Mouse (Mus musculus): ENCODE results near the gene Rnase13.
A peak's percentile ranks its signal among the peaks of the same experiment; 100 is the strongest.

Rnase13 gene

DNA sequence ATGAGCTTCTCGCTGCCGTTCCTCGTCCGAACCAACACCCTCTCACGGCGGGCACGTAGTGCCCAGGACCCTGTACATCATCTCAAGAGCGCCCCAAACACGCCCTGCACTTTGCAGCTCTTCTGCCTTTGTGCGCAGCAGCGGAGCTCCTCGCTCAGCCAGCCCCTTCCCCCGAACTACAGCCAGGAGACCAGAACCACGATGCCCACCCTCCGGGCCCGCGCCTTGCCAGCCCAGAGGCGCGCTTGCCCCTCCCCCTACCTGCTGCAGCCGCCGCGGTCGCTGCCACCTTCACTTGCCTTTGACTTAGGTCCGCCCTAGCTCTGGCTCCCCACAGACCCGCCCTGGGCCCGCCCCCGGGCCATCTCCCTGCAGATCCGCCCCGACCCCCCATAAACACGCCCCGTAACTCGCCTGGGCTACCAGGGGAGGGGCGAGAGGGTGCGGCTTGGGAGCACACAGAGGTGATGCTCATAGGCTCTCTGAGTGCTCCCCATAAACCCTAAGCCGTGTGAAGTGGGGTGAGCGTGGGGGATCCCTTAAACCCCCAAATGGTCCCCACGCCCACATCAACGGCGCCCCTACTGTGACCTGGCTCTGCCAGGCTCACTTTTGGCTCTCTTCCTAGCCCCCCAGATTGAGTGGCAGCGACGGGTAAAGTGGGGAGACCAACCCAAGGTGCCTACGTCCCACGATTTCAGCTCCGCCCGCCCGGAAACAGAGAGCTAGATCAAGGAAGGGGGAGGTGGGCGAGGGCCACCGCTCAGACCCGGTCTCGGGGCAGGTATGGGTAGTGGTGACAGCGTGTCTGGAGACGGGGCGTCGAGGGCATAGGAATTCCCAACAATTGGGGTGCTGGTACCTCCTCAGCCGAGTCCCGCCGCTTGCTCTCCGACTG lies 9.3 kb downstream of the Rnase13 start:
- DNase-seq (ENCODE audit: low read depth): no peak

DNA sequence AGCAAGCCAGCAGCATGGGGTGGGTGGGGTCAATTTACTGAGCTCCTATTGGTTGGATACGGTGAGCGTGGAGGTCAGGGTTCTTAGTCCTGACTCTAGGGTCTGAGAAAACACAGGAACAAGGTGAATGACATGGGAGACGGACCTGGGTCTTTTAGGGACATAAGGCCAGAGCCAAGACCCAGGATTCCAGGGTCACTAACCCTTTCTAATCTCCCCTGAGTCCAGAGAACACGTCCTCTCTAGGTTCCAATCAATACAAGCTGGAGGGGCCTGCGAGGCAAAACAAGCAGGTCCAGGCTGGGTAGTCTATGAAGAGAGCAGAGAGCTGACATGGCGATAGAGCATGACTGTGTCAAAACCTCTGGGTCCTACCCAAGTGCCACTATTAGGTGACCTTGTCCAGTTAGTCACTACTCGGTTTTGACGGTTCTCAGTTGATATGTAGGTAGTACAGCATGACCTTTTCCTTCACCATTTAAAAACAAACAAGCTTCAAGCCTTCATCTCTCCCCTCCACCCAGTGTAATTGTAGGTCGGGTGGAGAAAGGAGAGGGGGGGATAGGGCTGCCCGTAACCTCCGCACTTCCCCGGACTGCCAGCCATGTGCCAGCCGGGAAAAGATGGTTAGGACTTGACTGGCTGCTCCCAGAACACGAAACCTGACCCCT lies 10.0 kb downstream of the Rnase13 start:
- no peak for DNase-seq (ENCODE audit: low read depth)

DNA sequence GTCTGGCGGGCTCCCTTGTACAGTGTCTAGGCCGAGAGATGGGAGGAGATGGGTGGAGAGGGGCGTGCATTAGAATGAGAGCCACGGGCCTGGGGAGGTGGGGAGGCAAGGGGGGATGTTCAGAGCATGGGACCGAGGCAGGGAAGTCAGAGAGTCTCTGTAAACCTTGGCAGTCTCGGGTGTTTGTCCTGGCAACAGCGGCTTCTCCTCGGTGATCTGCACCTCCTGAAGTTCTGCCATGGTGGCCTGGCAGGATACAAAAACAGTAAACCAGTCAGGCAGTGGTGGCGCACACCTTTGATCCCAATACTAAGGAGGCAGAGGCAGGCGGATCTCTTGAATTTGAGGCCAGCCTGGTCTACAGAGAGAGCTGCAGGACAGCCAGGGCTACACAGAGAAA lies 11.3 kb downstream of the Rnase13 start:
- no peak for DNase-seq (ENCODE audit: low read depth)

GRCm38 (mm10) chr14:51906102-51906501 lies 16.5 kb downstream of the Rnase13 start:
- peak; percentile 8 for DNase-seq (ENCODE audit: low read depth)

GRCm38 (mm10) chr14:51904706-51905105 lies 17.9 kb downstream of the Rnase13 start:
- peak; percentile 74 for DNase-seq (ENCODE audit: low read depth)

GRCm38 (mm10) chr14:51903782-51904181 lies 18.8 kb downstream of the Rnase13 start:
- no peak for DNase-seq (ENCODE audit: low read depth)

- peak; percentile 73 for DNase-seq (ENCODE audit: low read depth)
Measured at GRCm38 (mm10) chr14:51902806-51903710, 19.5 kb downstream of the Rnase13 start.

DNA sequence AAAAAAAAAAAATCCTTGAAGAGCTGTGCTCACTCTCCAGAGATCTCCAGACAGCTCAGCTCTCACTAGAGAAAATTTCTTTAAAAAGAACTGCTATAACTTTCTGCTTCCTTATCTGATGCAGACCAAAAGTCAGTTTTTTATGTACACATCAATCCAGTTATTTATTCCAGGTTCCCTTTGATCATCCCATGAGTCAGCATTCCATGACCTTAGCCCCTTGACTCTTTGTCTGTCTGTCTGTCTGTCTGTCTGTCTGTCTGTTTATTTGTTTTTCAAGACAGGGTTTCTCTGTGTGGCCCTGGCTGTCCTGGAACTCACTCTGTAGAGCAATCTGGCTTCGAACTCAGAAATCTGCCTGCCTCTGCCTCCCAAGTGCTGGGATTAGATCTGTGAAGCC lies 23.2 kb downstream of the Rnase13 start:
- DNase-seq (ENCODE audit: low read depth): no peak

GRCm38 (mm10) chr14:51896539-51897170 lies 25.9 kb downstream of the Rnase13 start:
- DNase-seq (ENCODE audit: low read depth): no peak

DNA sequence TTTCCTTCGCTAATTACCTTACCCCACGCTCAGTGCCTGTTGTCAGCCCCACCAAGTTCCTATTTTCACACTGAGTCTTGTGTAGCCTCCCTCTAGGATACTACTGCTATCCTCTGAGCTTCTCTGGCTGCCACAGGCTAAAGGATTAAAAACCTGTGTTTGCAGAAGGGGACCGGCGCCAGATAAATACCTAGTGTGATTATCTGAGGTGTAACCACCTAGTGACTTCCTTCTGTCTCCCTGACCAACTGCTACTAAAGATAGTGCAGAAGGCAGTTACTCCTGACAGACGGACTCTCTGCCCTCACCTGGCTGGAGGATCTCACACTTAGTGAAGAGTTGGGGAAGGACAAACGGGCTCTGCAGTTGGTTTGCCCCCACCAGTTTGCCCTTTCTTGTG lies 26.6 kb downstream of the Rnase13 start:
- no peak for DNase-seq (ENCODE audit: low read depth)

DNA sequence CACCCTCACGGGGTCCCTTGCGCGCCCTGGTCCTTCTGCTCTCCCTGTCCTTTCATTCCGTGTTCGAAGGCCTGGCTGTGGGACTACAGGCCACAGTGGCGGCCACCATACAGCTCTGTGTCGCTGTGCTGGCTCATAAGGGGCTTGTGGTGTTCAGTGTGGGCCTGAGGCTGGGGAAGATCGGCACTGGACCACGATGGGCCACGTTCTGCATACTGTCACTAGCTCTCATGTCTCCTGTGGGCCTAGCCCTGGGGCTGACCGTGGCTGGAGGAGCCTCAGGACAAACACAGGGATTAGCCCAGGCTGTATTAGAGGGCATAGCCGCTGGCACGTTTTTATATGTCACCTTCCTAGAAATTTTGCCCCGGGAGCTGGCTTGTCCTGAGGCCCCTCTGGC lies 27.5 kb downstream of the Rnase13 start:
- DNase-seq (ENCODE audit: low read depth): no peak

- DNase-seq (ENCODE audit: low read depth): no peak
Measured at GRCm38 (mm10) chr14:51893809-51894208, 28.8 kb downstream of the Rnase13 start.

- DNase-seq (ENCODE audit: low read depth): no peak
Measured at GRCm38 (mm10) chr14:51893094-51893794, 29.3 kb downstream of the Rnase13 start.

DNA sequence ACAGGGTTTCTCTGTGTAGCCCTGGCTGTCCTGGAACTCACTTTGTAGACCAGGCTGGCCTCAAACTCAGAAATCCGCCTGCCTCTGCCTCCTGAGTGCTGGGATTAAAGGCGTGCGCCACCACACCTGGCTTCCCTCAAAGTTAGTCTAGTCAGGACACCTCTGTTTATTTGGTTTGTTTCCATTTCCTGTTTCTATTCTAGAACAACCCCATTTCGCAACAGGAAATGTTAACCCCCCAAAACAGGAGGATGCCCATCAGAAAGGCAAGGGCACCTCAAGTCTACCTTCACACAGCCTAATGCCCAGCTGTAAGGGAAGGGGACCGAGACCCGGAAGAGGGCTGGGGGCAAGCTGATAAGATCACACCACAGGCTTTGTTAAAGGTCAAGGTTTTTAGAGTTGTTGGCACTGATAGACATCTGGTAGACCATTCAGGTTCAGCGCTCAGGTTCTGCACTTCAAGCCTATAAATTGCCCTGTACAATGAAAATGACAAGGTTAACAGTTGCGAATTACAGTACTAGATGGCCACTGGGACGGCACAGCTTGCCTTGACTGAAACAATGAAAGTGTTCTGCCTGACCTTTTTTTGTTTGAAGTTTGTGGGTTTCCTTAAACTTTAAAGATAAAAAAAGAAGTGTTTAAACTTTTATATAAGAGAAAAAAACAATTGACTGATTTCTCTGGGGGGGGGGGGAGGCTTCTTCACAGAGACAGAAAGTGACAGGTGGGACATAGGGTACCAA lies 30.2 kb downstream of the Rnase13 start, which contains the start of gene Slc39a2:
Slc39a2 (plus strand) TSS at position 699 of the 749 bp plus-strand sequence.
- no peak for DNase-seq (ENCODE audit: low read depth)

DNA sequence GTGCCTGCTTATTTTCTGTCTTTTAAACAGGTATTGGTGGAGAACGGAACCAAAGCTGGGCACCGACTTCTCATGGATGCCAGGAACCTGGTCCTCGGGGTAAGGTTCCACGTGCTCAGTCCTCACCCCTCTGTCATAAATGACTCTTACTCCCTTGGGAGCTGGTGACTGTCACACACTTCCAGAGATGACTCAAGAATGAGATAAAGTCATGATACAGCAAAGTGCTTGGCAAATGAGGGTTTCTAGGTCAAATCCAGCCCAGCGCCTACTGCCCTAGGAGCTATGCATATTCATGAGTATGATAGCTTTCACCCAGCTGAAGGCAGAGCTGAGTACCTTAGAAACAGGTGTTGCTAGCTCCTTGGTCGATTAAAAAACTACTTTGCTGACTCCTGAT lies 32.7 kb downstream of the Rnase13 start:
- no peak for DNase-seq (ENCODE audit: low read depth)

GRCm38 (mm10) chr14:51886051-51886450 lies 36.5 kb downstream of the Rnase13 start:
- no peak for DNase-seq (ENCODE audit: low read depth)

DNA sequence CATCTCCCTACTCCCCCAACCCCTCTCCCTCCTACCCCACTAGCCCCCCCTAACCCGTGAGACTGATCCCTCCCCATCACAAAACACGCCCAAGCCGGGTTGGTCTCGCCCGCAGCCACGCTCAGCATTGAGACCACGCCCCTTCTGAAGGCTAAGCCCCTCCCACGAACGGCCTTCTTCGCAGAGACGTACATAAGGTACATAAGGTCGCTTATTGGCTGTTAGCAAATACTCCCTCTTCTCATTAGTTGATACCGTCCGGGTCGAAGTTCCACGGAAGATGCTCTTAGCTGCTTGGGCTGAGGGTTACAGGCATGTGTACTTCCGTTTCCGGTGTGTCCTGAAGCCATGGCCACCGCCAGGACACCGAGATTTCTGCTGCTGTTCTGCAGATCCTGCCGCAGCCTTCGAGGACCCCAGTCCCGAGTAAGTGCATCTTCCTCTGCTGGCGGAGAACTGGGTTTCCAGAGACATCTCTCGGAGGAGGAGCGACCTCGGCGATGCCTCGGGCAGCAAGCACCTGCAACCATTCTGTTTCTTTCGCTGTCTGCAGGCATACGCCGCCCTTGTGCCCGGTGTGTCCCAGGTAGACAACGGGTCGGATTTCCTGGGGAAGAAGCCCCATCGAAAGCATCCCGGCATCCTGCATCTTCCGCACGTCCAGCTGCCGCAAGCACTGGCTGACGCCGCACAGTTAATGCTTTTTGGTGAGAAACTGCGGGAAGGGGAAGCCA lies 37.8 kb downstream of the Rnase13 start, which contains the start of gene Mettl17:
Mettl17 (plus strand) TSS at position 245 of the 734 bp plus-strand sequence.
- DNase-seq (ENCODE audit: low read depth): peak; percentile 99

GRCm38 (mm10) chr14:51884031-51884544 lies 38.5 kb downstream of the Rnase13 start:
- DNase-seq (ENCODE audit: low read depth): peak; percentile 70

GRCm38 (mm10) chr14:51883527-51884030 lies 39.0 kb downstream of the Rnase13 start:
- peak; percentile 95 for DNase-seq (ENCODE audit: low read depth)

Data from 416B (cell line).